Mouse (Mus musculus) intestine, postnatal 0 days (tissue): ENCODE results near the gene Rab11b. TPM values are rescaled to one million over a fixed set of nuclear protein-coding genes. Genes with fewer than 3 reads are reported as not detected.
"Not testable (repeated sequence)": the region's sequence is repeated elsewhere in the genome, so short reads cannot be mapped to it uniquely, and the experiment has no call there.

Source experiments
- ATAC-seq: fragments of 200-750 bp; cut with Nextera tagmentation; 2 replicates; pipeline ENCODE4 v1.8.0; 2017; ENCODE audit warnings: mild to moderate bottlenecking, moderate TSS enrichment, moderate library complexity
- H3K27ac ChIP-seq: fragments of 300-500 bp; sonication (generic); 2 replicates; pipeline ENCODE4 v1.5.1; 2014; ENCODE audit warnings: mild to moderate bottlenecking, low read depth, low read length, moderate library complexity
- H3K27me3 ChIP-seq: fragments of 300-500 bp; sonication (generic); replicated peaks from 2 replicates; pipeline ENCODE4 v1.6.1; 2014; ENCODE audit warnings: low read length, mixed read lengths; ENCODE audit not compliant: control insufficient read depth, insufficient read depth
- H3K36me3 ChIP-seq: fragments of 300-500 bp; sonication (generic); 2 replicates; pipeline ENCODE4 v1.6.1; 2014; ENCODE audit warnings: mild to moderate bottlenecking, moderate library complexity; ENCODE audit not compliant: control insufficient read depth, insufficient read depth
- H3K4me1 ChIP-seq: fragments of 300-500 bp; sonication (generic); replicated peaks from 2 replicates; pipeline ENCODE4 v1.6.1; 2014; ENCODE audit warnings: antibody characterized with exemption, low read length, mixed read lengths; ENCODE audit not compliant: control insufficient read depth, insufficient read depth
- H3K4me2 ChIP-seq: fragments of 300-500 bp; sonication (generic); replicated peaks from 2 replicates; pipeline ENCODE4 v1.6.1; 2014; ENCODE audit warnings: low read depth, mild to moderate bottlenecking, moderate library complexity
- H3K4me3 ChIP-seq: fragments of 300-500 bp; sonication (generic); 2 replicates; pipeline ENCODE4 v1.5.1; 2014; ENCODE audit warnings: low read depth, low read length
- H3K9ac ChIP-seq: fragments of 300-500 bp; sonication (generic); 2 replicates; pipeline ENCODE4 v1.6.1; 2014; ENCODE audit warnings: mild to moderate bottlenecking, low read depth, low read length
- H3K9me3 ChIP-seq: fragments of 300-500 bp; sonication (generic); 2 replicates; pipeline ENCODE4 v1.6.1; 2016; ENCODE audit warnings: mixed run types; ENCODE audit not compliant: control insufficient read depth
- CTCF ChIP-seq: sonication (generic); IDR thresholded peaks from 2 replicates; pipeline ENCODE4 v1.5.1; 2016; ENCODE audit warnings: low read depth, mild to moderate bottlenecking, control low read depth, antibody characterized with exemption, moderate library complexity
- WGBS: fragments of 180-500 bp; shearing (Covaris S2); extraction: QIAGEN DNeasy Blood & Tissue Kit; methylation state at CpG from one replicate; pipeline ENCODE4 v1.1.7; 2014; 5-methylcytosine and 5-hydroxymethylcytosine counted together
- polyA plus RNA-seq: library from polyadenylated mRNA; unstranded; fragments of >200 nt; fragmentation: Nextera tagmentation; extraction: Ambion mirVana; gene quantifications from 2 replicates; pipeline ENCODE4 v1.2.1, GENCODE M21; 2015

The Rab11b gene
- polyA plus RNA-seq, 1 experiment from 2014 or later: 157 TPM

DNA sequence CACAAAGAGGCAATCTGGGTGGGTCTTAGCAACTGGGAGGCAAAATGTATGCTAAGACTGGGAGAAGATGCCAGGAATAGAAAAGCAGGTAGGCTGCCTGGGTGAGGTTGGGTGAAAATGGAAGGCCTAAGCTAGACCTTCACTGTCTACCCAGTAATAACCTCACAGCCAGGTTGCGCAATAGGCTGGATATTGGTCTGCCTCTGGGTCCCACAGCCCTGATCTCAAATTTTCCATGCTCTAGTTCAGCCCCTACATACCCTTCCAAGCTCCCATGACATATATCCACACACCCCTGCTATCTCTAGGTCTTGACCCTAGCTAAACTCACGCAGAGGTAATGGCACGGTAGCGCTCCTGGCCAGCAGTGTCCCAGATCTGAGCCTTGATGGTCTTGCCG lies 10.9 kb downstream of the Rab11b start:
- TF ChIP-seq CTCF: no peak
- no peak overlapping the region for H3K9ac ChIP-seq
- no peaks in the 10 kb centered on the region for H3K9me3 ChIP-seq
- H3K36me3 ChIP-seq: peaks cover 35% of the 10 kb centered on the region
- ATAC-seq: no peak
- no peak overlapping the region for H3K4me2 ChIP-seq
- H3K27ac ChIP-seq: no peak overlapping the region
- no peak overlapping the region for H3K4me3 ChIP-seq
- 96% methylated on average over 5 of the region's 5 CpGs for WGBS
- H3K4me1 ChIP-seq: no peaks in the 10 kb centered on the region
- no peaks in the 10 kb centered on the region for H3K27me3 ChIP-seq

GRCm38 (mm10) chr17:33746011-33746410 lies 14.3 kb downstream of the Rab11b start:
- H3K27me3 ChIP-seq: no peaks in the 10 kb centered on the region
- H3K27ac ChIP-seq: no peak overlapping the region
- ATAC-seq: peak; percentile 82
- TF ChIP-seq CTCF: peak; percentile 88
- no peak overlapping the region for H3K4me3 ChIP-seq
- WGBS: 57% methylated on average over 2 of the region's 2 CpGs
- H3K4me2 ChIP-seq: no peak overlapping the region
- peaks cover 31% of the 10 kb centered on the region for H3K36me3 ChIP-seq
- no peaks in the 10 kb centered on the region for H3K4me1 ChIP-seq
- H3K9ac ChIP-seq: no peak overlapping the region
- no peaks in the 10 kb centered on the region for H3K9me3 ChIP-seq

GRCm38 (mm10) chr17:33744686-33745384 lies 15.5 kb downstream of the Rab11b start:
- H3K4me2 ChIP-seq: no peak overlapping the region
- no peak for ATAC-seq
- no peaks in the 10 kb centered on the region for H3K27me3 ChIP-seq
- H3K9ac ChIP-seq: no peak overlapping the region
- WGBS: 63% methylated on average over 5 of the region's 5 CpGs
- H3K36me3 ChIP-seq: peaks cover 31% of the 10 kb centered on the region
- H3K4me3 ChIP-seq: no peak overlapping the region
- no peaks in the 10 kb centered on the region for H3K4me1 ChIP-seq
- TF ChIP-seq CTCF: no peak
- no peaks in the 10 kb centered on the region for H3K9me3 ChIP-seq
- no peak overlapping the region for H3K27ac ChIP-seq

- Histone ChIP-seq H3K9me3 (no peaks in the 10 kb centered on the region), H3K4me1 (no peaks in the 10 kb centered on the region), H3K9ac (no peak overlapping the region), H3K36me3 (peaks cover 10% of the 10 kb centered on the region), H3K27me3 (no peaks in the 10 kb centered on the region), H3K4me2 (no peak overlapping the region), H3K27ac (no peak overlapping the region), H3K4me3 (no peak overlapping the region)
- 71% methylated on average over 1 of the region's 1 CpGs for WGBS
- no peak for TF ChIP-seq CTCF
- no peak for ATAC-seq
Measured at GRCm38 (mm10) chr17:33742420-33742819, 17.9 kb downstream of the Rab11b start.

GRCm38 (mm10) chr17:33733526-33733925 lies 26.8 kb downstream of the Rab11b start:
- not testable (repeated sequence) for H3K27me3 ChIP-seq, H3K27ac ChIP-seq, H3K9me3 ChIP-seq, H3K36me3 ChIP-seq, ATAC-seq, H3K4me2 ChIP-seq, H3K4me3 ChIP-seq, H3K4me1 ChIP-seq, H3K9ac ChIP-seq
- WGBS: 68% methylated on average over 10 of the region's 10 CpGs

DNA sequence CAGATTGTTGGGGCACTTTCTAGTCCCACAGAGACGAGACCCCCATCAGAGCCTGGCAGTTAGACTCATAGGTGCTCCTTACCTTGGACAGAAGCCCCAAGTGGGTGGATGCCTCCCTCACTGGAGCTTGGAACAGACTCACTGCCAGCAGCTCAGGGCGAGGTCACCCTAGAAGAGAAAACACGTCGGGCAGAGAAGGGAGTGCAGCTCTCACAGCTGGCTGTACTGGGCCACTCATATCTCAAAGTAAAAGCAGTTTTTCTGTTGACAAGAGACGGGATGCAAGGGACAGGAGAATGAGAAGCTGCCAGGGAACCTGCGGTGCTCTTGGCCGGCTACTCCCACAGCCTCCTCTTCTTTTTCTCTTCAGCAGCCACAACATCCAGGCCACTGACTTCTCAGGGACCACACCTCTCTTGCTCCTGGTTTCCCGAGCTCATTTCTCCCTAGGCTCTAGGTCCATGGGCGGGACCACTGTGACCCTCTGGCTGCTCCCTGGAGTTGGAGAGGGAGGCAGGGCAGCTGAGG lies 27.7 kb downstream of the Rab11b start:
- not testable (repeated sequence) for H3K27me3 ChIP-seq, H3K9ac ChIP-seq, ATAC-seq, H3K9me3 ChIP-seq, H3K4me3 ChIP-seq, H3K4me1 ChIP-seq, H3K27ac ChIP-seq, H3K36me3 ChIP-seq, H3K4me2 ChIP-seq
- 51% methylated on average over 9 of the region's 9 CpGs for WGBS
